Mouse (Mus musculus) forebrain, embryonic 16.5 days (tissue): ENCODE measurements around the gene Tmem174. TPM values are rescaled to one million over a fixed set of nuclear protein-coding genes. Genes with fewer than 3 reads are reported as not detected.

Experiments
- ATAC-seq: fragments of 200-750 bp; cut with Nextera tagmentation; 2 replicates; pipeline ENCODE4 v1.8.0; 2017; ENCODE audit warnings: mild to moderate bottlenecking, moderate library complexity
- H3K27ac ChIP-seq: fragments of 300-500 bp; sonication (generic); 2 replicates; pipeline ENCODE4 v1.5.1; 2014; ENCODE audit warnings: low read length, control low read depth
- H3K27me3 ChIP-seq: fragments of 300-500 bp; sonication (generic); replicated peaks from 2 replicates; pipeline ENCODE4 v1.6.1; 2014; ENCODE audit warnings: low read length; ENCODE audit not compliant: control insufficient read depth, insufficient read depth
- H3K36me3 ChIP-seq: fragments of 300-500 bp; sonication (generic); 2 replicates; pipeline ENCODE4 v1.6.1; 2014; ENCODE audit not compliant: control insufficient read depth, insufficient read depth
- H3K4me1 ChIP-seq: fragments of 300-500 bp; sonication (generic); replicated peaks from 2 replicates; pipeline ENCODE4 v1.6.1; 2014; ENCODE audit warnings: low read length; ENCODE audit not compliant: control insufficient read depth, insufficient read depth
- H3K4me2 ChIP-seq: fragments of 300-500 bp; sonication (generic); 2 replicates; pipeline ENCODE4 v1.6.1; 2014; ENCODE audit warnings: mild to moderate bottlenecking, low read length, control low read depth
- H3K4me3 ChIP-seq: fragments of 300-500 bp; sonication (generic); replicated peaks from 2 replicates; pipeline ENCODE4 v1.5.1; 2014; ENCODE audit warnings: mild to moderate bottlenecking, low read length, control low read depth
- H3K9ac ChIP-seq: fragments of 300-500 bp; sonication (generic); replicated peaks from 2 replicates; pipeline ENCODE4 v1.6.1; 2014; ENCODE audit warnings: low read depth, low read length, control low read depth
- H3K9me3 ChIP-seq: fragments of 300-500 bp; sonication (generic); 2 replicates; pipeline ENCODE4 v1.6.1; 2016; ENCODE audit warnings: low read length; ENCODE audit not compliant: control insufficient read depth
- whole genome bisulfite sequencing: fragments of 180-500 bp; shearing (Covaris S2); extraction: QIAGEN DNeasy Blood & Tissue Kit; methylation state at CpG from one replicate; pipeline ENCODE4 v1.1.7; 2014; 5-methylcytosine and 5-hydroxymethylcytosine counted together
- polyA plus RNA-seq: library from polyadenylated mRNA; unstranded; fragments of >200 nt; fragmentation: Nextera tagmentation; extraction: Ambion mirVana; gene quantifications from 2 replicates; pipeline ENCODE4 v1.2.1, GENCODE M21; 2015

Tmem174 gene
- polyA plus RNA-seq, 1 experiment from 2014 or later, result not detected

- Histone ChIP-seq H3K4me3 (no peak overlapping the region), H3K9ac (no peak overlapping the region), H3K36me3 (no peaks in the 10 kb centered on the region), H3K27me3 (no peaks in the 10 kb centered on the region), H3K27ac (no peak overlapping the region), H3K4me1 (no peaks in the 10 kb centered on the region), H3K4me2 (no peak overlapping the region), H3K9me3 (no peaks in the 10 kb centered on the region)
- ATAC-seq, result no peak
- WGBS, result 89% methylated on average over 5 of the region's 5 CpGs
Observed at GRCm38 (mm10) chr13:98638507-98639166, 1.4 kb upstream of the Tmem174 start.

- 69% methylated on average over 18 of the region's 18 CpGs for WGBS
- Histone ChIP-seq H3K27me3 (no peaks in the 10 kb centered on the region), H3K9ac (no peak overlapping the region), H3K36me3 (no peaks in the 10 kb centered on the region), H3K4me3 (no peak overlapping the region), H3K27ac (no peak overlapping the region), H3K9me3 (no peaks in the 10 kb centered on the region), H3K4me1 (no peaks in the 10 kb centered on the region), H3K4me2 (no peak overlapping the region)
- no peak for ATAC-seq
Observed at GRCm38 (mm10) chr13:98636571-98636970, 639 bp downstream of the Tmem174 start.

DNA sequence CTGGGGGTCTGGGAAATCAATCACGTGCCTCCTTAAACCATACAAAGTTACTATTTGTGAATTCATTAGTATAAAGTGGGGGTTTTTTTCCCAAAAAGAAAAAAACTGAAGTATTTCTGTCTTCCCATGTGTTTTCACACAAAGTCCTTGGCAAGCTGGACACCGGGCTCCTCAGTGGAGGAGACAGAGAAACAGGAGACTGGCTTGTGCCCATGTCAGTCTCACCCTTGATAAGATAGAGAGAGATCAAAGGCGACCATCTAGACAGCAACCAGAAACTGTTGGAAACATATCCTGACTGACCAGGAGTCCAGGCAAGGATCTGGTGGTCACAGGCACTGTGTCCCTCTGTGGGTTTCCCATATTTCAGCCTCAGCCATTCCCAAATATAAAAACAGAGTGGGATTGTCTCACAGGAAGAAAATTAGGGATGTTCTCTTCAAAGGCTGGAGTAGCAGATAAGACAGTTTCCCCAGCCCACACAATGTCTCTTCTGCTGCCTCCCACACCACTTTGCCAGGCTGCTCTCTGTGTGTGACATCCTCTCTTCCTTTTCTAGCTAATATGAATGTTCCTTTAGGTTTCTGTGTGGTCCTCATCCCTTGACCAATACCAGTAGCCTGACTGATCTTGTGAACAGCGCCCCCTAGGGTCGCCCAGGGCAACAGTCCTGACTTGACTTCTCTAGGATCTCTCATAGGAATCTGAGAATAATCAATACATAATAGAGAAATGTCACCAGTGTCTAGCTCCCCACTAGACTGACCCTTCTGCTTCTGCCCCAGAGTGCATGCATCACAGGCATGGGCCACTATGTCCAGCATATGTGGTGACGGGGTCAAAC lies 3.3 kb downstream of the Tmem174 start:
- H3K4me2 ChIP-seq, result no peak overlapping the region
- no peak overlapping the region for H3K27ac ChIP-seq
- no peak overlapping the region for H3K9ac ChIP-seq
- no peaks in the 10 kb centered on the region for H3K9me3 ChIP-seq
- ATAC-seq, result no peak
- WGBS, result 70% methylated on average over 6 of the region's 6 CpGs
- H3K27me3 ChIP-seq, result no peaks in the 10 kb centered on the region
- H3K4me1 ChIP-seq, result no peaks in the 10 kb centered on the region
- no peaks in the 10 kb centered on the region for H3K36me3 ChIP-seq
- no peak overlapping the region for H3K4me3 ChIP-seq

DNA sequence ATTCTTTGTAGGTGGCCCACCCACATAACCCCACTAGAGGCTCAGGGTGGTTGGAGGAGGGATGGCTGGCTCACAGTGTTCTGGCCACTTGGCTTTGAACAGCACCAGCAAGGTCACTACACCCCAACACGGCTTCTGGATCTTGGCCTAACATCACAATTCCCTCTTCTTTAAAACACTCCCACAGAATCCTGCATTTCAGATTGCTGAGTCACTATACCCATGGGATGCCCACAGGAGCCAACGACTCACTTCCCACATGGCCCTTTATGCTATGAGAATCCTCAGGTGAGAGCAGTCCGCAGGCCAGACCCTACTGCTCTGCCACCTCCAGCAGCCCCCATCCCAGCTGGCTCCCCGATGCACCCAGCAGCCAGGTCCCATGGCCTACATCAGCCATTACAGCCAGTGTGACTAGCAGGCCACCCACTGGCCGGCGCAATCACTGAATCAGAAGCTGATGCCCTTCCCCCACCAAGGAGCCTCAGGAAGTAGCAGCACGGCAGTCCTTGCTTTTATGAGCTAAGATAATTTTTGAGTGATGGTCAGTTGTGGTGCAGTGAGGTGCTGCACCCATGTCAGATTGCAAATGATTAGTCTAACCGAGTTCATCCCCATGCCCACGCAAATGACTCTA lies 4.8 kb downstream of the Tmem174 start:
- no peak for ATAC-seq
- H3K9me3 ChIP-seq, result no peaks in the 10 kb centered on the region
- no peaks in the 10 kb centered on the region for H3K4me1 ChIP-seq
- no peaks in the 10 kb centered on the region for H3K36me3 ChIP-seq
- H3K4me3 ChIP-seq, result no peak overlapping the region
- no peak overlapping the region for H3K9ac ChIP-seq
- H3K27ac ChIP-seq, result no peak overlapping the region
- WGBS, result 83% methylated on average over 9 of the region's 9 CpGs
- H3K4me2 ChIP-seq, result no peak overlapping the region
- H3K27me3 ChIP-seq, result no peaks in the 10 kb centered on the region

GRCm38 (mm10) chr13:98631105-98631838 lies 5.9 kb downstream of the Tmem174 start:
- WGBS, result 46% methylated on average over 20 of the region's 20 CpGs
- H3K27ac ChIP-seq, result no peak overlapping the region
- H3K4me3 ChIP-seq, result no peak overlapping the region
- no peaks in the 10 kb centered on the region for H3K9me3 ChIP-seq
- H3K4me1 ChIP-seq, result no peaks in the 10 kb centered on the region
- H3K4me2 ChIP-seq, result no peak overlapping the region
- no peak for ATAC-seq
- no peaks in the 10 kb centered on the region for H3K27me3 ChIP-seq
- no peaks in the 10 kb centered on the region for H3K36me3 ChIP-seq
- H3K9ac ChIP-seq, result no peak overlapping the region

GRCm38 (mm10) chr13:98626736-98627135 lies 10.5 kb downstream of the Tmem174 start:
- Histone ChIP-seq H3K36me3 (no peaks in the 10 kb centered on the region), H3K4me1 (no peaks in the 10 kb centered on the region), H3K27ac (no peak overlapping the region), H3K27me3 (no peaks in the 10 kb centered on the region), H3K9ac (no peak overlapping the region), H3K9me3 (no peaks in the 10 kb centered on the region), H3K4me3 (no peak overlapping the region), H3K4me2 (no peak overlapping the region)
- WGBS, result 93% methylated on average over 20 of the region's 20 CpGs
- ATAC-seq, result no peak

GRCm38 (mm10) chr13:98624506-98624905 lies 12.7 kb downstream of the Tmem174 start:
- no peak overlapping the region for H3K27ac ChIP-seq
- no peak overlapping the region for H3K9ac ChIP-seq
- H3K4me3 ChIP-seq, result no peak overlapping the region

DNA sequence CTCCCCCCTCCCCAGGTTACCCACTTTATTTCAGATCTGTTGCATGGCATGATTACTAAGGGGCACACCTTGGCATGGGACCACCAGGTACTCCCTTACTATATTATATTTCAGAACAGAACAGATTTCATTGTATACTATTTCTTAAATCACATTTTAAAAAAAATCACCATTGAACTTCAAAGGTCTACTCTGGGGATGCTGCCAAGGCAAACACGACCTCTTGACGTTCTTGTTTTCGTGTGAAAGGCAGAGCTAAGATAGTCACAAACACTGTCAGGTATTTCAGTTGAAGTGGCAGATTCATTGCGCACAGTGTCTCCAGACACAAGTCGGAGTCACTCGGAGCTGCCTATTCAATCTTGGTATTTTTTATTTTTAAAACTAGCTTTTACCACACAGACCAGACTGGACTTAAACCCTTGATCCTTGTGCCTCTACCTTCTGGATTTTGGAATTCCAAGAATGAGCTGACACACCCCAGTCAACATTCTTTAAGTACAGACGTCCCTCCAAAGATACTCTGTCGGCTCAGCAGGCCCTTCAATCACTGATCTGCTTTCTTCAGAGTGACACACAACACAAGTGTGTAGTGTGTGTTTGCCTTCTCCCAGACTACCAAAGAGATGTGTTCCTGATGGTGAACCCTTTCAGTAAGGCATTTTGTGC lies 14.2 kb downstream of the Tmem174 start:
- Histone ChIP-seq H3K4me1 (no peaks in the 10 kb centered on the region), H3K36me3 (no peaks in the 10 kb centered on the region), H3K4me2 (no peak overlapping the region), H3K27me3 (no peaks in the 10 kb centered on the region), H3K27ac (no peak overlapping the region), H3K9me3 (no peaks in the 10 kb centered on the region), H3K4me3 (no peak overlapping the region), H3K9ac (no peak overlapping the region)
- no peak for ATAC-seq
- WGBS, result 76% methylated on average over 8 of the region's 8 CpGs

More at GRCm38 (mm10) chr13:98624506-98624905, 12.7 kb downstream of the Tmem174 start:
- no peak overlapping the region for H3K4me2 ChIP-seq
- H3K9me3 ChIP-seq, result no peaks in the 10 kb centered on the region
- H3K4me1 ChIP-seq, result no peaks in the 10 kb centered on the region
- no peaks in the 10 kb centered on the region for H3K36me3 ChIP-seq
- no peak for ATAC-seq
- H3K27me3 ChIP-seq, result no peaks in the 10 kb centered on the region
- WGBS, result 92% methylated on average over 10 of the region's 10 CpGs
